Mouse (Mus musculus) layer of hippocampus, adult 9-11 months (tissue): ENCODE measurements at regions not wholly inside any gene's neighbourhood (a gene's known extent, or its start where the extent isn't known, plus 50 kb on each side); places are given as distances from the start of the nearest gene placed in this dataset.
"Not testable (repeated sequence)": the region's sequence is repeated elsewhere in the genome, so short reads cannot be mapped to it uniquely, and the experiment has no call there.

Experiments used
- DNase-seq: peaks from one replicate; pipeline ENCODE4 v3.0.0; 2022

DNA sequence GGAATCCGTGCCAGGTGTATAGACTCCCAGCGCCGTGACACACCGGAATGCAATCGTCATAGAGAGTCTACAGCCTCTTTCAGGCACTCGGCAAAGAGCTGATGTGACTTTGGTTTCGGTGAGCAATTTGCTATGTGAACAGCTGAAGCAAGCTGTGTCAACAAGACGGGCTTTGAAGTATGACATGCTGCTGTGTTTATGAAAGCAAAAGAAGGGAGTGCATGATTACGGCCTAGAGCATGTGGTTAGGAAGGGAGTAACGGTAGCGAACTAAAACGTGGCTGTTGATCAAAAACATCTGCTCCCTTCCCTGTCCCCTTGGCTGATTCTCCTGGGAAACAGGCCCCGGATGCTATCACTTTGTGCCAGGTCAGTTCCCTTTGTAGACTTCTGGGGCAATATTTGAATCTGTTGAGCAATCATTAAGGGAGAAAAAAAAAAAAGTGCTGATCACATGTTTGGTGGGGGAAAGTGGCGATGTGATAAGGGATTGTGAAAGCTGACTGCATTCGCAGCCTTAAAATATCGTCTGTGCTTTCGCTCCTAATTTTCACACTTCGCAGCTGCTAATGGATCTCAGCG is 764.3 kb downstream of the Robo2 start:
- peak; percentile 50 for DNase-seq

- no peak for DNase-seq
These were observed 798.6 kb downstream of the Robo2 start for GRCm38 (mm10) chr16:73613017-73613416.

- no peak for DNase-seq
These were observed 820.2 kb downstream of the Robo2 start for GRCm38 (mm10) chr16:73591421-73591820.

- DNase-seq = no peak
These were observed 850.4 kb downstream of the Robo2 start for GRCm38 (mm10) chr16:73561216-73561615.

DNA sequence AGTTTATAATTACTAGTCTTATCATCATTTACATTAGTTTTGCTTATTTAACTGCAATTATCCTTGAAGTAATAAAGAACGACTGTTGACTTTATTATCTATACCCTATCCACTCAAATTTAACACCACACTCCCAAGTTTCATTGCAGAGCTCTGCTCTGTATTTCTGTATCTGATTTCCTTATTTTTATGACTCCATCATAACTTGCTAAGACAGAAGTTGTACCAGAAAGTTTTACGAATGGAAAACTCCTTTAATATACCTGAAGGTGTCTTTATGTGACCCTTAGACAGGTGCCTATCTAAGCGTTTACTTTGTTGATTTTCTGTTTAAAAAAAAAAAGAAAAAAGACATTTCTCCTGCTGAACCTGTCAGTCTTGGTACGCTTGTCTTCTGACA is 854.7 kb downstream of the Robo2 start:
- no peak for DNase-seq

GRCm38 (mm10) chr16:73543651-73544050 is 868.0 kb downstream of the Robo2 start:
- no peak for DNase-seq

DNA sequence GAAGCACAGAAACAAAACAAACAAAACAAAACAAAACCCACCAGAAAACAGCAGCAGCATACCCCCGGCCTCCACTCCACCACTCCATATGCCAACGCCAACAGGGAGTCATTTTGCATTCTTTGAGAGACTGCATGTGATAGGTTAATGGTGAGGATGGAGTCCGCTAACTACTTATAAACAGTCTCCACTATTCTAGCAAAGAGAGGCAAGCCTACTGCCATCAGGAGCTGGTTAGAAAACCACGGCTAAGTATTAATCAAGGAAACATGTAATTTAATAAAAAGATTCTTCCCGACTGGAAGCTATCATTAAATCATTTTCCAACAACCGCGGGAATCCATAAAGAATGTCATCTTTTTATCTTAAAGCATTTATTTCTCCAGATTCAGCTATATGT is 873.6 kb downstream of the Robo2 start:
- DNase-seq = no peak

- DNase-seq = no peak
These were observed 874.1 kb downstream of the Robo2 start for GRCm38 (mm10) chr16:73537541-73537940.

- no peak for DNase-seq
These were observed 881.4 kb downstream of the Robo2 start for GRCm38 (mm10) chr16:73530191-73530590.

GRCm38 (mm10) chr16:73522931-73523330 is 888.7 kb downstream of the Robo2 start:
- DNase-seq = not testable (repeated sequence)

GRCm38 (mm10) chr16:73504759-73505158 is 906.9 kb downstream of the Robo2 start:
- DNase-seq = no peak

DNA sequence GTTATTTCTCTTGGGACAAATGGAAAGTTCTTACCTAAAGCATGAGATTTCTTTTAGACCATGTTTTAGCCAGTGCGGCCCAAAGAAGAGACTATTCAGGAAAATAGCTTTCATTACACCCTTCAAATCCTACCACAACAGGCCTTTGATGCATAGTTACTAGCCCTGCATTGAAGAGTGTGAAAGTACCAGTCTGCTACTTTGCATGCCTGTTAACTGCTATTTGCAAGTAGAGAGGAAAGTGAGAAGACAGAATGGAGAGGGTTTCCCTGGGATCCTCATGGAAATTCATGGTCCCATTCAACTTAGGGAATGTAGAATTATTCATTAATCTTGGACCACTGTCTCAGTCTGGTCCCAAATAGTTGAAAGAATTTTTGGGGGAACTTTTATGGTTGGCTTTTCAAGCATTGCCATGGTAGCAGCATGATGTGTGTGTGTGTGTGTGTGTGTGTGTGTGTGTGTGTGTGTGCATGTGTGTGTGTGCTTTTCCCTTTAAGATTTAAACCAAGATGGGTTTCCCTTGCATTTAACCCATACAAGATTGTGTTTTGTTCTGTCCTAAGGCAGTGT is 912.9 kb downstream of the Robo2 start:
- no peak for DNase-seq

DNA sequence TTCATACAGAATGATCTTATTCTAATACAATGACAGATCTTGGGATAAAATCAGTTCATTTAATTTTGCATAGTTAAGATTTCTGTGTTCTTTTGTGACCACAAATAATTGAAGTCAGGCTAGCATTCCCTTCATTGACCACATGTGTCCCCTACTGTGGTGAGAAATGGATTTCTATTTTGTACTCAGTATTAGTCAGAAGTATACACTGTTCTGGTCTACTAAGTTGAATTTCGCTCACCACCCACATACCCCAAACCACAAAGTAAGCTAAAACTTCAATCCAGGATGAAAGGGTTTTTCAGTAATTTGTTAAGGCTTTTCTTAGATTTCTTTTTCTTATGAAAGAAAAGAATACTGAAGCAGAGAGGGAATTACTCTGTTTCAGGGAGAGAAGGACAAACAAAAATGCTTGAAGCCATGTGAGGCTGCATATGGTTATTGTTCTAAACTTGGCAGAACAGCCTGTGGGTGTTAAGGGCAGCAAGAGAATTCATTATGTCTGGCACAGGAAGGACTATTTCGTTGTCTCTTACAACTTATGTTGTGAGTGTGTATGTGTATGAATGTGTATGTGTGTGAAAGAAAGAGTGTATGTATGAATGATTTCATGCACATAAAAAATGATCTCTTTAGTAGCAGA is 928.3 kb downstream of the Robo2 start:
- DNase-seq = no peak

DNA sequence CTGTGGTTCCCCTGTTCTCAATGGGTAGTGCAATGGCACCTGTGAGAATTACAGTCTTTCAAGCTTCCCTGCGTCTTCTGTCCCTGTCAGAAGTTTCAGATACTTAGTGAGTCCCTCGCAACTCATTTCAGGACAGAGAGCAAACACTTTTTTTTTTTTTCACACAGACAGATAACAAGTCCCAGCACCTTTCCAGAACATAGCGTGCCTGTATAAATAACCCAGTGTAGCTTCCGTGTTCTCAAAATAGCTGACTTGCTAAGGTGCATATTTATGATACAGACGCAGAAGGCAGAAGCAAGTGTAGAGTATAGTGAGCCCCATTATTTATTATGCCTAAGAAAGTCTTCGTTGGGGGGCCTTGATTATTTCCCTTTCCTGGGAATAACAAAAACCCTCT is 929.4 kb downstream of the Robo2 start:
- DNase-seq = no peak

DNA sequence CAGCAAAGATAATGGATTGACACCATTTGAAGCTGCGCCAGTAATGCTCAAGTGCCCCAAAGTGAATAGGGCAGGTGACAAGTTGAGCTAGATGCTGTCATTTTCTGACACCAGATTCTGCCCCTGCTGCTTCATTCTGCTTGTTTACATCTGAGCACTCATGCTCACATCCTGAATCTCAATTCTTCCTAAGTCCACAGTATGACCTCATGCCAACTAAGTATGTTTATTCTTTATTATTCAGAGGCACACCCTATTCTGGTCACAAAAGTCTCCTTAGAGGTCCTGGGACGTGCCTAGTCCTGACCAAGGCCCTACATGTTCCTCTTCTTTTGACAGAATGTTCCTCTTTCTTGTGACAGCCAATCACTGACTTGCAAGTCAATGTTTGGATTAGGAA is 938.1 kb downstream of the Robo2 start:
- no peak for DNase-seq

DNA sequence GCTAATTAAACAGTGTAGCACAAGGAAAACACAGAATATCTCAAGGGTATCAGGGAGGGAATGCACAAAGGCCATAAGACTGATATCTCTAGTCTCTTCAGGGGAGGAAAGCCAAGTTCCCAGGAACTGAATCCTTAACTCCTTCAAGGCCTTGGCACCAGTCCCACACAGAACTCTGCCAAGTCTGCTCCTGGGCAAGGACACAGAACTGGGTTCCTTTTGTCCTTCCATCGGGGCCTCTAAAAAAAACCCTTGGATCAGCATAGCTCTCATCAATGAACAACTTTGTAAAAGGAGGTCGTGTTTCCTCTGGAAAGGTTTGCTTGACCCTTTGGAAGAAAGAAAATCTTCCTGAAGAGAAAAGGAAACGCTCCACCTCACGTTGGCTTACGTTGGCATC is 940.1 kb downstream of the Robo2 start:
- DNase-seq = no peak

DNA sequence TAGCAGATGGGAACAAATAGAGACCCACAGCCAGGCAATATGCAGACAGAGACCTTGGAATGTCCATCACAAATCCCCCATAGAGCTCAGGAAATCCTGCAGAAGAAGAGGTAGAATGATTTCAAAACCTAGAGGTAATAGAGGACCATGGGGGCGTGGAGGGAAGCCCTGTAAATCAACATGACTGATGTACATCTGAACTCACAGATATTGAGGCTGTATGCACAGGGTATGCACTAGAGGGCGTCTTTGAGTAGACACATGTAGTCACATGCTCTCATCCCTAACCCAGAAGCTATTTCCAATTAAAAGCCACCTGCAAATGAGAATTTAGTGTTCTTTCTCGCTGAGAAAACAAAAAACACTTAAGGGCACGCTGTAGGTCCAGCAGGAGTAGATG is 941.1 kb downstream of the Robo2 start:
- DNase-seq = no peak

- DNase-seq = no peak
These were observed 945.3 kb downstream of the Robo2 start for GRCm38 (mm10) chr16:73466296-73466695.

GRCm38 (mm10) chr16:73462516-73462915 is 949.1 kb downstream of the Robo2 start:
- no peak for DNase-seq

GRCm38 (mm10) chr16:73450634-73451245 is 960.9 kb downstream of the Robo2 start:
- DNase-seq = no peak

GRCm38 (mm10) chr16:73449836-73450235 is 961.8 kb downstream of the Robo2 start:
- no peak for DNase-seq

DNA sequence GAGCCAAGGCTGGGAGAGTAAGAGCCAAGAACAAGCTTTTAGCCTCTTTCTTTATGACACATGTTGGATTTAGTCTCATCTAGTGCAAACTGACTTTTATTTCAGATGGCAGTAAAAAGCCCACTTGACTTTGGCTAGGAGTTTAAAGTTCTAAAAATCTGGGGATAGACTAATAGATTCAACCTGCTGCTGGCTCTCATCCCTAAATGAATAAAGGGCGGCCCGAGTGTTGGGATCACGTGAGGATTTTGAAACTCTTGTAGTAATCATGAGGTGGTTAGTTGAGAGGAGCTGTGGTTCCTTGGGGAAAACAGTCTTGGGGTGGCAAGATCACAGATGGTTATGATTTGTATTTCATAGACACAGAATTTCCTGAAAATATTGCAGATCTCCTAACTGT is 975.9 kb downstream of the Robo2 start:
- DNase-seq = no peak

DNA sequence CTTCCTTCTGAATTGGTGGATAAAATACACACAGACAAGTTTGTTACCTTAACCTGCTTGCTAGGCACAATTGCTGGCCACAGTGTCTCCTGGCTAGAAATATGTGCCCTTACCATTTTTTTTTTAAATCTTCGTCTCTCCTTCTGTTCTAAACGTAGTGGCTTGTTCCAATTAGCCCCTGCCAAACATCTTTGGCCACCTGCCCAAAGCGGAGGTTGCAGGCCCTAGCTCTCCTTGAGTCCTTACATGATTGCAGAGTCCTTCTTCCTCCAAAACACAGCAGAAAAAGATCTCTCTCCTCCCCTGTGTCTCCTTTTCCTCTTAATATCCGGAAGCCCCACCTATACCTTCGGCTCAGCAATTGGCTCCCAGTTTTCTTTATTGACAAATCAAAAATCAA is 986.8 kb downstream of the Robo2 start:
- no peak for DNase-seq

GRCm38 (mm10) chr16:73424311-73424710 is 987.3 kb downstream of the Robo2 start:
- no peak for DNase-seq
